Mouse (Mus musculus) ES-Bruce4 (cell line): Measurements from ENCODE around the gene Clasrp.

Experiments used
- CTCF ChIP-seq: IDR thresholded peaks from one replicate; pipeline ENCODE4 v1.8.1; 2011; ENCODE audit warnings: low read depth, low read length
- POLR2A ChIP-seq: IDR thresholded peaks from one replicate; pipeline ENCODE4 v1.8.1; 2011; ENCODE audit warnings: low read length; ENCODE audit not compliant: insufficient read depth

DNA sequence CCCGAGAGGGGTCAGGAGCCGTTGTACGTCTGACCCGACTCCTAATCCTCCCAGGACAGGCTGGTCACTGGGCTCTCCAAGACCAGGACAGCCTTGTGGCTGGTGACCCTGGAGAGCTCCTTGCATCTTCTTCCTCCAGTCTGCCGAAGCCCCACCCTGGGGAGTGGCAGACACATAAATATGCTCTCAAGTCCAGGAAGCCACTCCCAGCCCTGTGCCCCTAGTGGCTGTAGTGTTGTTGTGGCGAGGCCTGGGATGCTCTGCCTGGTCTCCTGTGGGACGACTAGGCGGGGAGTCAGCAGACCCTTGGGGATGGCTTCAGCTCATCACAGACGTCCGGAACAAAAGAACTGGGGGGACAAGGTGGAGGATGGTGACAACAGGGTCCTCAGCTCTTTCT, 73.2 kb downstream of the Clasrp start:
- TF ChIP-seq CTCF, result no peak
- no peak for TF ChIP-seq POLR2A
